Mouse (Mus musculus) E14TG2a.4 (cell line): ENCODE data around the gene Gm13306.
"Not testable (repeated sequence)": the region's sequence is repeated elsewhere in the genome, so short reads cannot be mapped to it uniquely, and the experiment has no call there.

Experiments used
- CTCF ChIP-seq: conservative IDR thresholded peaks from 2 replicates; pipeline ENCODE4 v1.5.1; 2014; ENCODE audit warnings: low read length
- NANOG ChIP-seq: IDR thresholded peaks from 2 replicates; pipeline ENCODE4 v1.6.1; 2014; ENCODE audit warnings: borderline replicate concordance, low read length, mixed read lengths

DNA sequence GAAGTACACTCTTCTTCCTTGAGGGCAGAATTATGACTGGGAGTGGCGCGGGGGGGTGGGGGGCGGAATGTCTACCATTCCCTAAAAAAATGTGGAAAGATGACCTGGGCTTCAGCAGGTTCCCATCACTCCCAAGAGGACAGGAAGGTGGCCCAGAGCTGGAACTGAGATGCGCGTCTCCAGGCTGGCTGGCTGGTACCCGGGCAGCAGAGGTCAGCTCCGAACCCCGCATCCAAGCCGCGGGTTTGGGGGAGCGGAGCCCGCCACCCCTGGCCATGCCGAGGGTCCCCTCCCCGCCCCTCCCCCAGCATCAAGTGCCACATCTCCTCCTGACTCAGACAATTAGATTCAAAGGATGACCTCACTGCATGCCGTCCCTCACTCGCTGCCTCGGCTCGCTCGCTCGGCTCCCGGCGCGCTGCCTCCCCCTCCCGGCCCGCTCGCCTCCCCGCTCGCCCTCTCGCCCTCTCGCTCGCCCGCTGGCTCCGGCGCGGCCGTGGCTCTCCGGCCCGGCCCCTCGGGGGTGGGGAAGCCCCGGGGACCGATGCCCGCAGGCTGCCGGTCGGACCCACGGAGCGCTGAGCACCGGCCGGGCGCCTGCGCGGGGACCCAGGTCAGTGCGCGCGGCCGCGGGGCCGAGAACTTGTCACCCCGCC is 31.2 kb downstream of the Gm13306 start:
- TF ChIP-seq CTCF, NANOG: not testable (repeated sequence)
